Mouse (Mus musculus): Measurements from ENCODE around the gene Znrf4.

DNA sequence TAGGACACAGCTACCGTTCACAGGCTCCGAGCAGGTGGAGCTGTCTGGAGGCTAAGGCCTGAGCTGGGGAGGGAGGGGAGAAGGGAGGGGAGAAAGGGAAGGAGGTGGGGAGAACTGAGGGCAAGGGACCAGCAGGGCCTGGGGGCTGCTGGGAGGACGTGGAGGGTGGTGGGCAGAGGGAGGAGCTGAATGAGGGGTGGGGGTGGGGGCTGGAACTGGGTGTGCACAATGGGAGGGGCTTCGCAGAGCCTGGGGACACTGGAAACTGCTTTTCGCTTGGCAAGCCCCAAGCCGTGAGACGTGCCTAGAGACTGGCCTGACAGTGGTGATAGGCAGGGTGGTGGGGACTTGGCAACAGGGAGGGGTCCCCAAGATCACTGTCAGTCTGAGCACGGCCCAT lies 43.0 kb downstream of the Znrf4 start:
- TF ChIP-seq CTCF (IDR thresholded peaks at IDR 0.05; ENCODE audit: control insufficient read depth, insufficient read depth, low read length) (no peak), POLR2A (IDR thresholded peaks at IDR 0.05; ENCODE audit: borderline replicate concordance, control insufficient read depth, low read depth, low read length) (no peak)
